Mouse (Mus musculus) bone marrow macrophage, adult 2 months (primary cell): ENCODE measurements around the gene Slc39a11. TPM values are rescaled to one million over a fixed set of nuclear protein-coding genes. Genes with fewer than 3 reads are reported as not detected.
"Not testable (repeated sequence)": the region's sequence is repeated elsewhere in the genome, so short reads cannot be mapped to it uniquely, and the experiment has no call there.

Source experiments
- H3K27ac ChIP-seq: 2 replicates; pipeline ENCODE4 v1.5.1; 2012; ENCODE audit warnings: low read depth, low read length; ENCODE audit not compliant: insufficient read depth
- H3K4me1 ChIP-seq: 2 replicates; pipeline ENCODE4 v1.6.1; 2012; ENCODE audit warnings: low read length; ENCODE audit not compliant: control insufficient read depth, insufficient read depth
- H3K4me3 ChIP-seq: 2 replicates; pipeline ENCODE4 v1.5.1; 2012; ENCODE audit warnings: mild to moderate bottlenecking, low read length, moderate library complexity; ENCODE audit not compliant: insufficient read depth
- CTCF ChIP-seq: IDR thresholded peaks from 2 replicates; pipeline ENCODE4 v1.5.1; 2012; ENCODE audit warnings: low read depth, mild to moderate bottlenecking, low read length, moderate library complexity
- POLR2A ChIP-seq: IDR thresholded peaks from 2 replicates; pipeline ENCODE4 v1.6.1; 2012; ENCODE audit warnings: mild to moderate bottlenecking, low read depth, low read length, borderline replicate concordance
- polyA plus RNA-seq: library from polyadenylated mRNA; stranded (reverse); fragments of >200 nt; gene quantifications from 2 replicates; pipeline ENCODE4 v1.2.4, GENCODE M21; 2012; ENCODE audit not compliant: missing spikeins, insufficient read depth, insufficient read length

Gene Slc39a11
- polyA plus RNA-seq, 1 experiment, result 24.3 TPM

GRCm38 (mm10) chr11:113577221-113577620 lies 72.7 kb downstream of the Slc39a11 start:
- H3K4me1 ChIP-seq, result no peaks in the 10 kb centered on the region
- no peak overlapping the region for H3K4me3 ChIP-seq
- no peak overlapping the region for H3K27ac ChIP-seq
- TF ChIP-seq CTCF (no peak), POLR2A (no peak)

- Histone ChIP-seq H3K4me1 (peaks cover 6% of the 10 kb centered on the region), H3K27ac (no peak overlapping the region), H3K4me3 (no peak overlapping the region)
- no peak for TF ChIP-seq POLR2A
- TF ChIP-seq CTCF, result no peak
Observed at GRCm38 (mm10) chr11:113572641-113573040, 77.2 kb downstream of the Slc39a11 start.

GRCm38 (mm10) chr11:113571616-113572015 lies 78.3 kb downstream of the Slc39a11 start:
- TF ChIP-seq CTCF, result no peak
- TF ChIP-seq POLR2A, result no peak
- Histone ChIP-seq H3K27ac (no peak overlapping the region), H3K4me1 (peaks cover 6% of the 10 kb centered on the region), H3K4me3 (no peak overlapping the region)

- TF ChIP-seq CTCF (no peak), POLR2A (no peak)
- Histone ChIP-seq H3K4me3 (no peak overlapping the region), H3K27ac (no peak overlapping the region), H3K4me1 (peaks cover 14% of the 10 kb centered on the region)
Observed at GRCm38 (mm10) chr11:113568999-113569398, 80.9 kb downstream of the Slc39a11 start.

- H3K4me1 ChIP-seq, result peaks cover 14% of the 10 kb centered on the region
- H3K4me3 ChIP-seq, result not testable (repeated sequence)
Observed at GRCm38 (mm10) chr11:113567926-113568325, 82.0 kb downstream of the Slc39a11 start.

GRCm38 (mm10) chr11:113565006-113565995 lies 84.6 kb downstream of the Slc39a11 start:
- H3K4me3 ChIP-seq, result peak overlapping the region; percentile 74
- TF ChIP-seq POLR2A, result no peak
- no peak for TF ChIP-seq CTCF
- H3K4me1 ChIP-seq, result peaks cover 14% of the 10 kb centered on the region
- no peak overlapping the region for H3K27ac ChIP-seq

More at GRCm38 (mm10) chr11:113567926-113568325, 82.0 kb downstream of the Slc39a11 start:
- H3K27ac ChIP-seq, result not testable (repeated sequence)

- TF ChIP-seq POLR2A (no peak), CTCF (no peak)
- H3K4me1 ChIP-seq, result peaks cover 8% of the 10 kb centered on the region; the same call in 1 of the 2 replicates
- no peak overlapping the region for H3K4me3 ChIP-seq
- H3K27ac ChIP-seq, result no peak overlapping the region
Observed at GRCm38 (mm10) chr11:113562326-113562725, 87.6 kb downstream of the Slc39a11 start.

GRCm38 (mm10) chr11:113560150-113560549 lies 89.7 kb downstream of the Slc39a11 start:
- Histone ChIP-seq H3K4me3 (no peak overlapping the region), H3K4me1 (0 out of 2 replicates have a peak, but pooled peaks cover 5% of the 10 kb centered on the region), H3K27ac (no peak overlapping the region)
- TF ChIP-seq POLR2A (no peak), CTCF (no peak)

GRCm38 (mm10) chr11:113558505-113558904 lies 91.4 kb downstream of the Slc39a11 start:
- H3K27ac ChIP-seq, result no peak overlapping the region
- no peak overlapping the region for H3K4me3 ChIP-seq
- TF ChIP-seq CTCF (no peak), POLR2A (no peak)
- no peaks in the 10 kb centered on the region for H3K4me1 ChIP-seq

- Histone ChIP-seq H3K27ac (no peak overlapping the region), H3K4me3 (no peak overlapping the region), H3K4me1 (no peaks in the 10 kb centered on the region)
- no peak for TF ChIP-seq POLR2A
- no peak for TF ChIP-seq CTCF
Observed at GRCm38 (mm10) chr11:113556142-113556541, 93.7 kb downstream of the Slc39a11 start.
